Mouse (Mus musculus) monocyte, adult 2 months (primary cell): Measurements from ENCODE around the gene Ubxn2a.

Source experiments
- DNase-seq, 2 experiments: peaks; one replicate each; pipeline ENCODE4 v3.0.0; 2022; ENCODE audit warnings: low spot score in 2 of 2, low read depth in 1 of 2

The Ubxn2a gene

GRCm38 (mm10) chr12:4836959-4837358 is 70.5 kb downstream of the Ubxn2a start:
- no peak for DNase-seq
